Mouse (Mus musculus) lung, postnatal 0 days (tissue): ENCODE data around the gene Batf2.

Source experiments
- CTCF ChIP-seq: IDR thresholded peaks from 2 replicates; pipeline ENCODE4 v1.5.1; 2016; ENCODE audit warnings: antibody characterized with exemption, mild to moderate bottlenecking
- EP300 ChIP-seq: IDR thresholded peaks from 2 replicates; pipeline ENCODE4 v1.6.1; 2016; ENCODE audit warnings: antibody characterized with exemption, mild to moderate bottlenecking, control low read depth

DNA sequence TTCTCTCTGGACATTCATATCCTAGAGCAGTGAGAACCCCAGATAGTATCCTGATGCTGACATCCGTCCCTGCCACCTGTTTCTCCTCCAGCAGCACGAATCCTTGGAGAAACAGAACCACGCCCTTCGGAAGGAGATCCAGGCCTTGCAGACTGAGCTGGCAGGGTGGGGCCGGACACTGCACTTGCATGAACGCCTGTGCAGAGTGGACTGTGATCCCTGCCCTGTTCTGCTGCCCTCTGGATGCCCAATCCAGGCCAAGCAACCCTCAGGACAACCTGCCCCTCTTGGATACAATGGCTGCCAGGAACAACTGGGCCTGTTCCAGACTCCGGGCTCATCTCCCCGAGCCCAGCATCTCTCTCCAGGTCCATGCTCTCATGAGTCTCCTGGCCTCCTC, 30.4 kb downstream of the Batf2 start:
- no peak for TF ChIP-seq CTCF
- no peak for TF ChIP-seq EP300
